Mouse (Mus musculus) thymus, adult 18-20 months (tissue): Measurements from ENCODE around the gene Bhlha9.
"Not testable (repeated sequence)": the region's sequence is repeated elsewhere in the genome, so short reads cannot be mapped to it uniquely, and the experiment has no call there.

Experiments used
- DNase-seq, 2 experiments: peaks; one replicate each; pipeline ENCODE4 v3.0.0; 2022; ENCODE audit warnings: mixed read lengths in 2 of 2

Bhlha9 gene

GRCm38 (mm10) chr11:76666002-76666649, 6.1 kb upstream of the Bhlha9 start:
- DNase-seq: no peak

GRCm38 (mm10) chr11:76667807-76668206, 4.5 kb upstream of the Bhlha9 start:
- DNase-seq: no peak

GRCm38 (mm10) chr11:76672561-76673384, 503 bp downstream of the Bhlha9 start:
- DNase-seq: no peak

- DNase-seq: no peak
Measured at GRCm38 (mm10) chr11:76674199-76674598, 1.9 kb downstream of the Bhlha9 start.

GRCm38 (mm10) chr11:76674704-76675103, 2.4 kb downstream of the Bhlha9 start:
- DNase-seq: no peak

GRCm38 (mm10) chr11:76679508-76679907, 7.2 kb downstream of the Bhlha9 start, which contains the start of gene Trarg1:
Gene Trarg1 (plus strand): TSS chr11:76679808.
- DNase-seq: not testable (repeated sequence)

GRCm38 (mm10) chr11:76685604-76686003, 13.3 kb downstream of the Bhlha9 start:
- DNase-seq: no peak

- no peak for DNase-seq
Measured at GRCm38 (mm10) chr11:76692096-76692495, 19.8 kb downstream of the Bhlha9 start.

- no peak for DNase-seq
Measured at GRCm38 (mm10) chr11:76695810-76696209, 23.5 kb downstream of the Bhlha9 start.

GRCm38 (mm10) chr11:76699626-76700025, 27.4 kb downstream of the Bhlha9 start:
- no peak for DNase-seq

GRCm38 (mm10) chr11:76707656-76708055, 35.4 kb downstream of the Bhlha9 start:
- DNase-seq: no peak

GRCm38 (mm10) chr11:76708066-76708465, 35.8 kb downstream of the Bhlha9 start:
- no peak for DNase-seq

GRCm38 (mm10) chr11:76708881-76709280, 36.6 kb downstream of the Bhlha9 start:
- DNase-seq: no peak

- no peak for DNase-seq
Measured at GRCm38 (mm10) chr11:76709625-76710452, 37.6 kb downstream of the Bhlha9 start.

- DNase-seq: no peak
Measured at GRCm38 (mm10) chr11:76717000-76717399, 44.7 kb downstream of the Bhlha9 start.
